Mouse (Mus musculus): ENCODE measurements at regions not wholly inside any gene's neighbourhood (a gene's known extent, or its start where the extent isn't known, plus 50 kb on each side); places are given as distances from the start of the nearest gene placed in this dataset.

DNA sequence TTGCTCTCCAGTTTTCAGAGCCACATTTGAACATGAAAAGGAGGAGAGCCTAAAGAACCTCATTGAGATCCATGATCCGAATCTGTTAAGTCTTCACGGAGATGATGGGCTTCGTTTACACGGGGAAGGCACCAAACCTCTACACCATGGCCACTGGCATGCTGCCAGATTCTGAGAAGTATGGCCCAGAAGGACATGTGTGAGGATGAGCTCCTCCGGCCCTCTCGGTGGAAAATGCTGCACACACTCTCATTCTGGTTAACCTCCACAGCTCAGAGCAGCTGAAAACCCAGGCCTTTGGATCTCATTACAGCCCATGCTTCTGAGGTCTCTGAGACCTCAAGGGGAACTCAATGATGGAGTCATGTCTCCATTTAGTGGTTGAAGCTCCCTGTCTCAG lies 296.9 kb upstream of the Negr1 start:
- TF ChIP-seq CTCF (IDR thresholded peaks at IDR 0.05; ENCODE audit: low read depth, low read length) (no peak), GATA2 (IDR thresholded peaks at IDR 0.05; ENCODE audit: borderline replicate concordance, low read depth, low read length) (no peak), GATA1 (IDR thresholded peaks at IDR 0.05; ENCODE audit: borderline replicate concordance, low read length) (no peak)
